Mouse (Mus musculus): ENCODE results near the gene Snapc1.

The Snapc1 gene

GRCm38 (mm10) chr12:73996906-73997296, 32.6 kb downstream of the Snapc1 start:
- DNase-seq (ENCODE audit: low read depth, low spot score) = no peak

GRCm38 (mm10) chr12:73997297-73998127, 33.2 kb downstream of the Snapc1 start, which contains the start of gene Syt16:
Syt16 (plus strand) TSS chr12:73997661.
- DNase-seq (ENCODE audit: low read depth, low spot score) = no peak

- DNase-seq (ENCODE audit: low read depth, low spot score) = no peak
Measured at GRCm38 (mm10) chr12:73998128-73998456, 33.8 kb downstream of the Snapc1 start.

- DNase-seq (ENCODE audit: low read depth, low spot score) = no peak
Measured at GRCm38 (mm10) chr12:74002449-74002848, 38.2 kb downstream of the Snapc1 start.

GRCm38 (mm10) chr12:74009448-74009911, 45.2 kb downstream of the Snapc1 start:
- peak; percentile 67 for DNase-seq (ENCODE audit: low read depth, low spot score)

GRCm38 (mm10) chr12:74013739-74014138, 49.5 kb downstream of the Snapc1 start:
- peak; percentile 64 for DNase-seq (ENCODE audit: low read depth, low spot score)

- DNase-seq (ENCODE audit: low read depth, low spot score) = peak; percentile 43
Measured at GRCm38 (mm10) chr12:74014739-74015270, 50.5 kb downstream of the Snapc1 start.

- no peak for DNase-seq (ENCODE audit: low read depth, low spot score)
Measured at GRCm38 (mm10) chr12:74015491-74015890, 51.2 kb downstream of the Snapc1 start.

GRCm38 (mm10) chr12:74023260-74023659, 59.0 kb downstream of the Snapc1 start:
- DNase-seq (ENCODE audit: low read depth, low spot score) = no peak

- DNase-seq (ENCODE audit: low read depth, low spot score) = no peak
Measured at GRCm38 (mm10) chr12:74024912-74025311, 60.6 kb downstream of the Snapc1 start.

Measured in ES-CJ7 (cell line).